ENCODE assay signal across 25 mouse cellular contexts in genomic region chr3:37179472-37179871, GRCm38 (mm10). TPM values are rescaled to one million over a fixed set of nuclear protein-coding genes. Genes with fewer than 3 reads are reported as not detected.
"Had no signal": no experiment of that assay in that cellular context is flagged by ENCODE, and none has a peak within 500 bp of the region (broad histone marks: within the 10 kb centered on the region; RNA-seq: fewer than 3 reads in every experiment).

No protein-coding gene starts in this region.

- H3K27me3 ChIP-seq: limb, embryonic 13.5 days; liver, embryonic 15.5 days; midbrain, embryonic 12.5 days; midbrain, embryonic 15.5 days; neural tube, embryonic 12.5 days; neural tube, embryonic 15.5 days; stomach, embryonic 15.5 days had no signal

- H3K4me3 ChIP-seq: layer of hippocampus, adult 2 months; limb, embryonic 10.5 days; limb, embryonic 13.5 days; liver, embryonic 12.5 days; liver, embryonic 15.5 days; midbrain, embryonic 12.5 days; midbrain, embryonic 15.5 days; neural tube, embryonic 12.5 days; neural tube, embryonic 15.5 days; stomach, embryonic 15.5 days had no signal

- H3K4me1 ChIP-seq: liver, embryonic 12.5 days; liver, embryonic 15.5 days; midbrain, embryonic 15.5 days; neural tube, embryonic 12.5 days had no signal

- ATAC-seq: intestine, postnatal 0 days; liver, embryonic 12.5 days; midbrain, embryonic 15.5 days had no signal

- H3K9me3 ChIP-seq: limb, embryonic 10.5 days; limb, embryonic 13.5 days; liver, embryonic 12.5 days; liver, embryonic 15.5 days; midbrain, embryonic 12.5 days; midbrain, embryonic 15.5 days; neural tube, embryonic 12.5 days; neural tube, embryonic 15.5 days; stomach, embryonic 15.5 days had no signal

- H3K27ac ChIP-seq: layer of hippocampus, adult 2 months; limb, embryonic 10.5 days; limb, embryonic 13.5 days; liver, embryonic 12.5 days; liver, embryonic 15.5 days; macrophage; midbrain, embryonic 12.5 days; midbrain, embryonic 15.5 days; neural tube, embryonic 12.5 days; neural tube, embryonic 15.5 days; stomach, embryonic 15.5 days had no signal

- H3K4me2 ChIP-seq: limb, embryonic 13.5 days; liver, embryonic 12.5 days; liver, embryonic 15.5 days; lung, embryonic 14.5 days; midbrain, embryonic 12.5 days; midbrain, embryonic 15.5 days; neural tube, embryonic 12.5 days; neural tube, embryonic 15.5 days; stomach, embryonic 15.5 days had no signal

- H3K36me3 ChIP-seq: limb, embryonic 10.5 days; limb, embryonic 13.5 days; liver, embryonic 12.5 days; liver, embryonic 15.5 days; midbrain, embryonic 12.5 days; midbrain, embryonic 15.5 days; neural tube, embryonic 12.5 days; neural tube, embryonic 15.5 days; stomach, embryonic 15.5 days had no signal

- H3K9ac ChIP-seq: limb, embryonic 13.5 days; liver, embryonic 12.5 days; liver, embryonic 15.5 days; lung, embryonic 14.5 days; midbrain, embryonic 12.5 days; midbrain, embryonic 15.5 days; neural tube, embryonic 12.5 days; neural tube, embryonic 15.5 days; stomach, embryonic 15.5 days had no signal

- DNase-seq: layer of hippocampus, adult 9-11 months; right cerebral cortex, adult 18-20 months; right cerebral cortex, postnatal 25 days; thymus, adult 18-20 months had no signal

RNA-seq across cellular contexts. Expression of gene Il21, which starts 53.0 kb away (rescaled TPM):
- total RNA-seq: left cerebral cortex, adult 18-20 months; megakaryocyte, adult 5-6 weeks had no signal
- polyA plus RNA-seq: intestine, embryonic 14.5 days; intestine, postnatal 0 days; kidney, embryonic 16.5 days; limb, embryonic 10.5 days; limb, embryonic 13.5 days; liver, embryonic 12.5 days; liver, embryonic 15.5 days; lung, embryonic 14.5 days; macrophage; midbrain, embryonic 12.5 days; midbrain, embryonic 15.5 days; neural tube, embryonic 12.5 days; neural tube, embryonic 15.5 days; stomach, embryonic 15.5 days; urinary bladder, adult 2 months had no signal

RNA-seq across cellular contexts. Expression of gene Il2, which starts 53.7 kb away (rescaled TPM):
- total RNA-seq: layer of hippocampus, adult 2 months; layer of hippocampus, postnatal 25 days; left cerebral cortex, adult 18-20 months; left cerebral cortex, postnatal 25 days had no signal
- polyA plus RNA-seq: large intestine, adult 2 months; macrophage had no signal
